Mouse (Mus musculus) megakaryocyte, embryonic 14.5 days (primary cell): ENCODE measurements at regions not wholly inside any gene's neighbourhood (a gene's known extent, or its start where the extent isn't known, plus 50 kb on each side); places are given as distances from the start of the nearest gene placed in this dataset.

ENCODE experiments used
- H3K27me3 ChIP-seq: replicated peaks from 2 replicates; pipeline ENCODE3; 2012; ENCODE audit warnings: inconsistent platforms
- H3K36me3 ChIP-seq: replicated peaks from 2 replicates; pipeline ENCODE3; 2012; ENCODE audit warnings: low read length, inconsistent platforms, mixed read lengths
- H3K4me1 ChIP-seq: 2 replicates; pipeline ENCODE4 v1.6.1; 2012; ENCODE audit warnings: inconsistent platforms
- H3K4me3 ChIP-seq: replicated peaks from 2 replicates; pipeline ENCODE3; 2012; ENCODE audit warnings: moderate library complexity, mild to moderate bottlenecking, inconsistent platforms
- H3K9me3 ChIP-seq: 2 replicates; pipeline ENCODE4 v1.6.1; 2012; ENCODE audit warnings: inconsistent platforms
- FLI1 ChIP-seq: IDR thresholded peaks from 2 replicates; pipeline ENCODE4 v1.6.1; 2012; ENCODE audit warnings: low read length, inconsistent platforms, mixed read lengths
- GATA1 ChIP-seq: IDR thresholded peaks from 3 replicates; pipeline ENCODE4 v1.6.1; 2012; ENCODE audit warnings: mixed read lengths, low read length, inconsistent platforms, borderline replicate concordance

DNA sequence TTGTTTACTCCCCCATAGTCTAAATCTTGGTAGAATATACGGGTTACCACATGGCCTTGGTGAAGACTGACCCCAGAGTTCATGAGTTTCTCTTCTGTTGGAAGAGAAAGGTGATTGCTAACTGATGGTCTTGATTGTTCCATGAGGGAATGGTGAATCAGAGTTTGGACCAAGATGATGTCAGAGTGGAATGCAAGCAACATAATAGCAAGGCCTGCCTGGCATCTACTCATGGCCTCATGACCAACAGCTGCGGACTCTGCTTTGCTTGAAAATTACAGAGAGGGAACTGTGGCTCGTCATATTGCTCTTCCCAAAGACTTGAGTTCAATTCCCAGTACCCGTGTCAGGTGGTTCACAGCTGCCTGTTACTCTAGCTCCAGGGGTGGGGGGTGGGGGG, 205.9 kb upstream of the Pgrmc2 start:
- TF ChIP-seq FLI1 (no peak), GATA1 (no peak)
- no peaks in the 10 kb centered on the region for H3K36me3 ChIP-seq
- H3K4me3 ChIP-seq, result no peak overlapping the region
- H3K9me3 ChIP-seq, result peaks cover 13% of the 10 kb centered on the region; the same call in 1 of the 2 replicates
- no peaks in the 10 kb centered on the region for H3K4me1 ChIP-seq
- no peaks in the 10 kb centered on the region for H3K27me3 ChIP-seq

DNA sequence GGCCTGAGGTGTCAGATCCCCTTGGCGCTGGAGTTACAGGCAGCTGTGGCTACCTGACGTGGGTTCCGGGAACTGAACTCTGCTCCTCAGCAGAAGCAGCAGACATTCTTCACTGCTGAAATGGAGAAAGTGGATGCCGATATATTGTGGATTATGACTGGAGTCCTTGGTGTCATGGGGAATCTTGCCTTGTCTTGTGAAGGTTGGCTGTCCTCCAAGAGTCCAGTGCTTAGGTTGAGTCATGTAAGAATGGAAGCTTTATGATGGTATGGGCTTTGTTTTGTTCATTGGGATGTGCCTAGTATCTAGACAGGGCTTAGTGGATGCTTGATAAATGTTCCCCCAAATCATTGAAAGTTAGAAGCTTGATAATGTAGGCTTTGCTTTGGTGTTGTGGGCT, 205.2 kb upstream of the Pgrmc2 start:
- Histone ChIP-seq H3K4me3 (no peak overlapping the region), H3K4me1 (no peaks in the 10 kb centered on the region), H3K9me3 (peaks cover 13% of the 10 kb centered on the region; the same call in 1 of the 2 replicates), H3K27me3 (no peaks in the 10 kb centered on the region), H3K36me3 (no peaks in the 10 kb centered on the region)
- TF ChIP-seq FLI1 (no peak), GATA1 (no peak)

DNA sequence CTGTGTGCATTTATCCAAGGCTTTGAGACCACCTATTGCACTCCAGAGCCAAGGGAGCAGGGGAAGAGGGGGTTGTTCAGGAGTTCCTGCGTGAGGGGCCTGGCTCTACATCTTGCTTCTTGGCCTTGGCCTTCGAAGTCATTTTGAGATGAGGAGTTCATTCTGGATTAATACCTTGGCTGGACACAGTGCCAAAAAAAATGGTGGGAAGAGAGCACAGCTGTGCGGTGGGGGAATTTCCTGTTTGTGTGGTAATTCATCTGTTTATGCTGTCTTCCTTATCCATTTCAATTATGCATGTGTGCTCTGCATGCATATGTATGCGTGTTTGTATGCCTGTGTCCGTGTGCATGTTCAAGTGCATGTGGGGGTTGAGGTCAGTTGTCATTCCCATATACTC, 202.5 kb upstream of the Pgrmc2 start:
- H3K36me3 ChIP-seq, result no peaks in the 10 kb centered on the region
- H3K4me1 ChIP-seq, result no peaks in the 10 kb centered on the region
- no peak overlapping the region for H3K4me3 ChIP-seq
- no peaks in the 10 kb centered on the region for H3K27me3 ChIP-seq
- TF ChIP-seq GATA1, result no peak
- H3K9me3 ChIP-seq, result peaks cover 15% of the 10 kb centered on the region; the same call in 1 of the 2 replicates

DNA sequence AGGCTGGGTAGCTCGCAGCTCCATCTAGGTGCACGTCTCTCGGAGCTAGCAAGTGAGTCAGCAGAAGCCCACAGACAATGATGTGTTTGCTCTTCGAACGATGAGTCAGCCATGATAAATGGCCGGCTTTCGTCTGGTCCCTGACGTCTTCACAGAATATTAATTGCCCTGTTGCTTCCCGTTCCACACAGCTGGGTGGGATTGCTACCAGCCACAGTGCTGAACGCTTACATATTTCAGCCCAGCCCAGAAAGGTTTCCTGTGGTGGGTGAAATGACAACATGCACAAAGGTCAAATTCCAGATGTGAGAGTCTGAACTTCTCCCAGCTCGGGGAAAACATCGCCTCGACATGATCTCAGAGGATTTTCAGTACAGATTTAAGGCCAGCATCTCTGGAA, 202.1 kb upstream of the Pgrmc2 start:
- TF ChIP-seq GATA1 (no peak), FLI1 (no peak)
- Histone ChIP-seq H3K36me3 (no peaks in the 10 kb centered on the region), H3K4me3 (no peak overlapping the region), H3K27me3 (no peaks in the 10 kb centered on the region), H3K9me3 (peaks cover 15% of the 10 kb centered on the region; the same call in 1 of the 2 replicates), H3K4me1 (no peaks in the 10 kb centered on the region)

DNA sequence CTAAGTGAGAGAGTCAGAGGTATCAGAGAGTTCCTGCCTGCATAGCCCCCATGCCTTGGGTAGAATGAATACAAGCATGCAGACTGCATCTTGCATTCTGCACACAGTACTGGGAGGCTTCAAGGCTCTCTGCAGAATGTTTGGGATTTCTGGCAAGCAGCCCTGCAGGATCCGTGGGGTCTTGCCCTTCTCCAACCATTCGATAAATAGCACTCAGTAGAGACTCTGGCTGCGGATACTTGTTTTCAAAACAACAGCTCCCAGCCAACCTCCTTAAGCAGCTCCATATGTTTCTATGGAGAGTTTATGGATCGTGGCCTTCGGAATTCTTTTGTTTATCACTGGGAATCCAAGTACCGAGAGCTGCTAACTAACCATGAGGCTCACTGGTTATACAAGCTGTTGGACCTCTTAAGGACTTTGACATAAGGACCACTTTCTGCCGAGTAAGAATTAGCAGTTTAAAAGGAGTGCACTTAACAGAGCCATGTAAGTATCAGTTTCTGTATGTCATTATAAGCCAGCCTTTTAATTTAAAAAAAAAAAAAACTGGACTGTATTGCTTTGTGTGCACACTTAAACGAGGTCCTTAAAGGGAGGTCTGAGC, 199.7 kb upstream of the Pgrmc2 start:
- TF ChIP-seq GATA1 (no peak), FLI1 (no peak)
- Histone ChIP-seq H3K4me3 (no peak overlapping the region), H3K27me3 (no peaks in the 10 kb centered on the region), H3K9me3 (peaks cover 32% of the 10 kb centered on the region), H3K4me1 (no peaks in the 10 kb centered on the region), H3K36me3 (no peaks in the 10 kb centered on the region)

DNA sequence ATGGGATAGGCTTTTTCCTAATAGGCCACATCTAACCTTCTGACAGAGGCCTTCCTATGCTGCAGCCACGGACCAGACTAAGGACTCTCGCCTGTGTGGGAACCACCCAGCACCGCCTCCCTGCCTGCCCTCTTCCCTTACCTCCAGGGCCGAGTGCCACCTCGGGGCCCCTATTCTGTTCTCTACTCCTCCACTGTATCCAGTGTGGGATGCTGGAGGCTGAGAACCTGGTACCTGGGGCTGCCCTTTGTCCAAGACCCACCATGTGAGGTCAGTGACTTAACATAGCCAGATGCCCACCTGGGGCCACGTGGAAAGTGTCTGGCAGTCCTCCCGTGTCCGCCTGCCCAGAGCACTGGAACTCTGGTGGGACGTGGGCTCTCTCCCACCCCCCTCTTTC, 193.2 kb upstream of the Pgrmc2 start:
- Histone ChIP-seq H3K36me3 (no peaks in the 10 kb centered on the region), H3K4me3 (no peak overlapping the region), H3K9me3 (peaks cover 54% of the 10 kb centered on the region), H3K4me1 (no peaks in the 10 kb centered on the region), H3K27me3 (no peaks in the 10 kb centered on the region)
- no peak for TF ChIP-seq FLI1
- TF ChIP-seq GATA1, result no peak

DNA sequence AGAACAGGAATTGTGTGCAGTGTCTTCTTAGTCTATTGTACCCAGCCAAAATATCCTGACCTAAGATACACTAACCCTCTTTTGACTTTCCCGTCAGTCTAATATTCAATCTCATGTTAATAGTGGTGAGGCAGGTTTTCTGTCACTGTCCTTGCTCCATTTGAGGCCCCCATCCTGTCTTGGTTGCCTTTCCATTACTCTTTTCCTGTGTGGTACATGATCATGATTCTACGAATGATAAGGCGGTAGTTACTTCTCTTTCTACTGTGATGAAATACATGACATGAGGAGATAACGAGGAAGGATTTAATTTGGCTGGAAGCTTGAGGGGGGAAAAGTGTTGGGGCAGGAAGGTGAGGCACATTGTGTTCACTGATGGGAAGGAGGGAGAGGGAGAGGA, 185.7 kb upstream of the Pgrmc2 start:
- Histone ChIP-seq H3K27me3 (no peaks in the 10 kb centered on the region), H3K36me3 (no peaks in the 10 kb centered on the region), H3K4me3 (no peak overlapping the region), H3K4me1 (no peaks in the 10 kb centered on the region), H3K9me3 (peaks cover 16% of the 10 kb centered on the region)
- TF ChIP-seq GATA1, result no peak
- TF ChIP-seq FLI1, result no peak

DNA sequence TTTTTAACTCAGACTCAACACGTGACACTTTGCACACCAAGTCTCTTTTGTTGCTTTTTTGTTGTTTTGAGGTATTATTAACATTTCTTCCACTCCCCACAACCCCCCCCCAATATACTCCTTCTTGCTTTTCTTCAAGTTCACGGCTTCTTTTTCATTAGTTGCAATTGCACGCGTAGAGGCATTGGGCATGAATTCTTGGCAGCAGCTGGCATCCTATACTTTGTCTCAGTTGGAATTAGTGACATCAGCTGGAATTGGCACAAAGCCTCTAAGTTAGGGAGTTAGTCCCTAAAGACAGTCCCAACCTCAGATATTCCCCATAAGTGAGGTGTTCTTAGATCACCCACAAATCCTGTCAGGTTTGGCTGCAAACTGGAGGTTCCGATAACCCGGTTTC, 183.4 kb upstream of the Pgrmc2 start:
- Histone ChIP-seq H3K4me3 (no peak overlapping the region), H3K36me3 (no peaks in the 10 kb centered on the region), H3K27me3 (no peaks in the 10 kb centered on the region), H3K4me1 (no peaks in the 10 kb centered on the region), H3K9me3 (no peaks in the 10 kb centered on the region)
- no peak for TF ChIP-seq GATA1
- no peak for TF ChIP-seq FLI1

DNA sequence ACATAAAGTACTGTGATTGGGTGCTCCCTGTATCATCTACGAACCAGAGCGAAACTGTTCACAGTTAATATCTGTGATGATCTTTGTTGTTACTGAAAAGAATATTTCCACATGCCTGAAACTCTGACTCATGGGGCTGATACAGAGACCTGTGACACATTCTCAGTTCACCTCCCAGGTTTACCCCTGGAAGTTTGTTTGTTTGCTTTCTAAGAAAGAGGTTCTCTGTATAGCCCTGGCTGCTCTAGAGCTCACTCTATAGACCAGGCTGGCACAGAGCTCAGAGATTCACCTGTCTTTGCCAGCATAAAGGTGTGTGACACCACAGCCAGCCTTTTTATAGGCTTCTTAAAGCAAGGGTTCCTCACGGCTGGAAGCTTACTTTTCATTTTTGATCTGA, 182.6 kb upstream of the Pgrmc2 start:
- Histone ChIP-seq H3K27me3 (no peaks in the 10 kb centered on the region), H3K9me3 (no peaks in the 10 kb centered on the region), H3K36me3 (no peaks in the 10 kb centered on the region), H3K4me1 (no peaks in the 10 kb centered on the region), H3K4me3 (no peak overlapping the region)
- TF ChIP-seq GATA1 (no peak), FLI1 (no peak)

DNA sequence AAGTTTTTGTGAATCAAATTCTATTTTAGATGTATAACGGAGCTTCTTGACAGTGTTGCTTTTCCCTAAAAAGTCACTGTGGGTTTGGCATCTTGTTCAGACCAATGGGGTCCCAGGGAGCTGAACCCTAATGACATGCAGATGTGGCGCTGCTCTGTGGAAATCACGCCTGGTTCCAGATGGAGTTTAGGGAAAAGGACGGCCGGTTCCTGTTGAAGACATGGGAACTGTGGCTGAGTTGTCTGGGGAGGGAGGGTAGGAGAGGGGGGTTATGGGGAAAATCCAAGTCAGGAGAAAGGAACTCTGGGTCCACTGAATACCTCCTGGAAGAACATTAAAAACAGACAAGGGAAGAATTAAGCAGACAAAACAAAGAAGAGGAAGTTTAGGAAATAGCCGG, 175.4 kb upstream of the Pgrmc2 start:
- Histone ChIP-seq H3K4me3 (no peak overlapping the region), H3K36me3 (no peaks in the 10 kb centered on the region), H3K9me3 (0 out of 2 replicates have a peak, but pooled peaks cover 3% of the 10 kb centered on the region), H3K27me3 (no peaks in the 10 kb centered on the region), H3K4me1 (no peaks in the 10 kb centered on the region)
- no peak for TF ChIP-seq GATA1
- no peak for TF ChIP-seq FLI1

DNA sequence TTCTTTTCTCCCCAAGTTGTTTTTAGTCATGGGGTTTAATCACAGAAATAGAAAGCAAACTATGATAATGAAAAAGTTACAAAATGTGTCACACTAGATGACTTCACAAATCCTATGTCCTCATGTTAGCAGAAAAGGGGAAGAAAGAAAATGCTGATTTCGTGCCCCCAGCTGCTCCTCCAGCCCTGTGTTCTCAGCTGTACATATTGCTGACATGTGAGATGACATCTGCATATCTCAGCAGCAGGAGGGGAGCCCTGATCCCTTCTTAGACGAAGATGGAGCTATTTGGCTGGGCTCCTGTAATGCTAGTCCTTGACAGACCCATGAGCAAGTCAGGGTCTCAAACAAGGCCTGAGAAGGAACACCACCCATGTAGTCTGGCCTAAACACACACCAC, 162.1 kb upstream of the Pgrmc2 start:
- no peaks in the 10 kb centered on the region for H3K4me1 ChIP-seq
- H3K9me3 ChIP-seq, result no peaks in the 10 kb centered on the region
- no peak for TF ChIP-seq FLI1
- TF ChIP-seq GATA1, result no peak
- no peaks in the 10 kb centered on the region for H3K27me3 ChIP-seq
- no peak overlapping the region for H3K4me3 ChIP-seq
- no peaks in the 10 kb centered on the region for H3K36me3 ChIP-seq
